Mouse (Mus musculus): Measurements from ENCODE around the gene Grb14. TPM values are rescaled to one million over a fixed set of nuclear protein-coding genes. Genes with fewer than 3 reads are reported as not detected.

Gene Grb14
- total RNA-seq, 1 experiment: 2.4 TPM

DNA sequence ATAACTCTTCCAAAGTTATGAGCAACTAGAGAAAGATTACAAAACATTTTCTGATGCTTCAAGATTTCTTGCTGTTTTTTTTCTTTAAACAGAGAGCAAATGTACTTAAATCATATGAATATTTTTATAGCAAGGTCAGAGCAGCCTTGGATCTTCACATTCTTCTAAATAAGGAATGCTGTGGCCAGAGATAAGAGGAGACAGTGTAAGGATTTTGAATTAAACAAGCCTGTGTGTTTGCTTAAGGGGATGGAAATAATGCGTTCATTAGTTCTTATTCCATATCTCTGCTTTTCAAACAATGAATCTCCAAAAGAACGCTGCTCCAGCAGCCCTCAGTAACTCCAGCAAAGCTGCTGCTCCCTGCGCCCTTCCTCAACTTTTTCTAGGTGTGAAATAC, 63.4 kb downstream of the Grb14 start:
- no peaks in the 10 kb centered on the region for H3K4me1 ChIP-seq (ENCODE audit: control insufficient read depth in 2 of 2, insufficient read depth in 2 of 2, low read length in 2 of 2, poor library complexity in 1 of 2)
- in situ Hi-C loops (cut with MboI; ENCODE audit: low sequenced_read_pairs in 2 of 2, unreplicated experiment in 2 of 2): no loop called here
- TF ChIP-seq ZC3H11A (IDR thresholded peaks at IDR 0.05; ENCODE audit: borderline replicate concordance, low read depth, low read length) (no peak), HCFC1 (IDR thresholded peaks at IDR 0.05; ENCODE audit: borderline replicate concordance, insufficient read depth, low read length) (no peak), MAFK (IDR thresholded peaks at IDR 0.05; ENCODE audit: insufficient read depth, low read depth, low read length) (no peak), CHD2 (IDR thresholded peaks at IDR 0.05; ENCODE audit: low read depth, low read length) (no peak), ZNF384 (IDR thresholded peaks at IDR 0.05; ENCODE audit: low read depth, low read length) (no peak)
- no peak overlapping the region for H3K9ac ChIP-seq (ENCODE audit: insufficient read depth, low read depth, low read length, poor library complexity, severe bottlenecking)
- no peaks in the 10 kb centered on the region for H3K36me3 ChIP-seq (ENCODE audit: control insufficient read depth, insufficient read depth, low read length, poor library complexity, severe bottlenecking)
- no peaks in the 10 kb centered on the region for H3K9me3 ChIP-seq (ENCODE audit: control insufficient read depth, insufficient read depth, low read depth, low read length)
- no peak overlapping the region for H3K4me3 ChIP-seq (ENCODE audit: insufficient read depth in 1 of 2, low read depth in 1 of 2, low read length in 2 of 2, poor library complexity in 1 of 2, severe bottlenecking in 1 of 2)
- H3K27ac ChIP-seq (ENCODE audit: insufficient read depth, low read depth, low read length, poor library complexity, severe bottlenecking): no peak overlapping the region
- no peak for DNase-seq (ENCODE audit: low read depth, low spot score)

DNA sequence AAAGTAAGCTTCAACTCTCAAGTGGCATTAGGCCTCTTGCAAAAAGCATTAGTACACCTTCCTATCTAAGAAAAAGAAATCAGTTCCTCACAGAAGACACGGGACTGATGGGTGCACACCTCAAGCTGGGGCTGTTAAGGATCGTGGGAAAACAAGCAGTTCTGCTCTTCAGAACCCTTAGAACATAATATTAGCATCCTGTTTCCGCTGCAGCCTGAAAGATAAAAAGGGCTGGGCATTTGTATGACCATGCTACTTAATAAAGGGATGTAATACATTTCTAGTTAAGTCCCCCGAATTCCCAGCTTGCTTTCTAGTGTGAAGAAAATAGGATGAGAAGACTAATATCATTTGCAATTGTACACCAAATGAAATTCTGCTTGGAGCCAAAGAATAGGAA, 65.1 kb downstream of the Grb14 start:
- H3K9ac ChIP-seq (ENCODE audit: insufficient read depth, low read depth, low read length, poor library complexity, severe bottlenecking): no peak overlapping the region
- H3K4me1 ChIP-seq (ENCODE audit: control insufficient read depth in 2 of 2, insufficient read depth in 2 of 2, low read length in 2 of 2, poor library complexity in 1 of 2): no peaks in the 10 kb centered on the region
- DNase-seq (ENCODE audit: low read depth, low spot score): no peak
- in situ Hi-C loops (cut with MboI; ENCODE audit: low sequenced_read_pairs in 2 of 2, unreplicated experiment in 2 of 2): no loop called here
- no peaks in the 10 kb centered on the region for H3K36me3 ChIP-seq (ENCODE audit: control insufficient read depth, insufficient read depth, low read length, poor library complexity, severe bottlenecking)
- H3K9me3 ChIP-seq (ENCODE audit: control insufficient read depth, insufficient read depth, low read depth, low read length): no peaks in the 10 kb centered on the region
- TF ChIP-seq CHD2 (IDR thresholded peaks at IDR 0.05; ENCODE audit: low read depth, low read length) (no peak), MAFK (IDR thresholded peaks at IDR 0.05; ENCODE audit: insufficient read depth, low read depth, low read length) (no peak), ZNF384 (IDR thresholded peaks at IDR 0.05; ENCODE audit: low read depth, low read length) (no peak)
- no peak overlapping the region for H3K4me3 ChIP-seq (ENCODE audit: insufficient read depth in 1 of 2, low read depth in 1 of 2, low read length in 2 of 2, poor library complexity in 1 of 2, severe bottlenecking in 1 of 2)
- no peak overlapping the region for H3K27ac ChIP-seq (ENCODE audit: insufficient read depth, low read depth, low read length, poor library complexity, severe bottlenecking)

DNA sequence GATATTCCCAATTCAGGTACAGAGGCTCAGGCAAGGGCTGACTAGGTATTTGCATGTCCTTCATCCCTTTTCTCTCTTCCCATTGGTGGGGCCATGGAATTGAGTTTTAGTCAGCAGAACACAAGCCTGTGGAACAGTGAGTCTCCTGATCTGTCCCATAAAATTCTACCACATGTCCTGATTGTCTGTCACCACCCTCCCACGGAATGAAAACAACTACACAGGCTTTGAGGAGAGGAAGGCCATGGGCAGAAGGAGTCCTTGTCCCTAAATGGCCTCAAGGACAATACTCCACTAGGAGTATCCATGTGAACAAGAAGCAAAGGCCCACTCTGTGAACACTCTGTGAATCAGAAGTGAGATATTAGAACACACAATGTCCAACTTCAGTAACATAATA, 69.3 kb downstream of the Grb14 start:
- in situ Hi-C loops (cut with MboI; ENCODE audit: low sequenced_read_pairs in 2 of 2, unreplicated experiment in 2 of 2): no loop called here
- Histone ChIP-seq H3K27ac (ENCODE audit: insufficient read depth, low read depth, low read length, poor library complexity, severe bottlenecking) (no peak overlapping the region), H3K36me3 (ENCODE audit: control insufficient read depth, insufficient read depth, low read length, poor library complexity, severe bottlenecking) (no peaks in the 10 kb centered on the region), H3K4me1 (ENCODE audit: control insufficient read depth in 2 of 2, insufficient read depth in 2 of 2, low read length in 2 of 2, poor library complexity in 1 of 2) (no peaks in the 10 kb centered on the region), H3K9me3 (ENCODE audit: control insufficient read depth, insufficient read depth, low read depth, low read length) (no peaks in the 10 kb centered on the region), H3K9ac (ENCODE audit: insufficient read depth, low read depth, low read length, poor library complexity, severe bottlenecking) (no peak overlapping the region), H3K4me3 (ENCODE audit: insufficient read depth in 1 of 2, low read depth in 1 of 2, low read length in 2 of 2, poor library complexity in 1 of 2, severe bottlenecking in 1 of 2) (no peak overlapping the region)
- no peak for TF ChIP-seq MAFK (IDR thresholded peaks at IDR 0.05; ENCODE audit: insufficient read depth, low read depth, low read length)
- TF ChIP-seq ZNF384 (IDR thresholded peaks at IDR 0.05; ENCODE audit: low read depth, low read length): no peak
- TF ChIP-seq ZC3H11A (IDR thresholded peaks at IDR 0.05; ENCODE audit: borderline replicate concordance, low read depth, low read length): no peak
- TF ChIP-seq CHD2 (IDR thresholded peaks at IDR 0.05; ENCODE audit: low read depth, low read length): no peak
- no peak for TF ChIP-seq HCFC1 (IDR thresholded peaks at IDR 0.05; ENCODE audit: borderline replicate concordance, insufficient read depth, low read length)
- DNase-seq (ENCODE audit: low read depth, low spot score): no peak

DNA sequence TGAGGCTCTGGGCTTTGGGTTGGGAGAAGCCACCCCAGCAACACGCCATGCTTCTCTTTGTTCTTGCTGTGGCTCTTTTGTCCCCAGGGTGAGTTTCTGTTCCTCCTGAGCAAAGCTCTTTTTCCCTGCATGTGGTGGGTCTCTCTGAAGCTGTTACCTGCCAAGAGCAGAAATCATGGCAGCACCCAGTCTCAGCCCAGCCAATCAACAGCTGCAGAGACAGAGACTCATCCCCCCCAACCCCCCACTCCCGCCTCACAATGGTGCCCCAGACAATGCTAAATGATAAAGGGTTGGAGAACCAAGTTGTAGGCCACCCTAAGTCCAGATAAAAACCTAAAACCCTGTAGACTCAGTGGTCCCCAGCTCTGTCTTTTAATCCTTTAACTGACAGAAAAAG, 75.6 kb downstream of the Grb14 start:
- no peak for DNase-seq (ENCODE audit: low read depth, low spot score)
- no peak for TF ChIP-seq ZNF384 (IDR thresholded peaks at IDR 0.05; ENCODE audit: low read depth, low read length)
- H3K4me1 ChIP-seq (ENCODE audit: control insufficient read depth in 2 of 2, insufficient read depth in 2 of 2, low read length in 2 of 2, poor library complexity in 1 of 2): no peaks in the 10 kb centered on the region
- no peaks in the 10 kb centered on the region for H3K9me3 ChIP-seq (ENCODE audit: control insufficient read depth, insufficient read depth, low read depth, low read length)
- no peak overlapping the region for H3K27ac ChIP-seq (ENCODE audit: insufficient read depth, low read depth, low read length, poor library complexity, severe bottlenecking)
- H3K36me3 ChIP-seq (ENCODE audit: control insufficient read depth, insufficient read depth, low read length, poor library complexity, severe bottlenecking): no peaks in the 10 kb centered on the region
- in situ Hi-C loops (cut with MboI; ENCODE audit: low sequenced_read_pairs in 2 of 2, unreplicated experiment in 2 of 2): no loop called here
- no peak overlapping the region for H3K4me3 ChIP-seq (ENCODE audit: insufficient read depth in 1 of 2, low read depth in 1 of 2, low read length in 2 of 2, poor library complexity in 1 of 2, severe bottlenecking in 1 of 2)
- no peak overlapping the region for H3K9ac ChIP-seq (ENCODE audit: insufficient read depth, low read depth, low read length, poor library complexity, severe bottlenecking)

DNA sequence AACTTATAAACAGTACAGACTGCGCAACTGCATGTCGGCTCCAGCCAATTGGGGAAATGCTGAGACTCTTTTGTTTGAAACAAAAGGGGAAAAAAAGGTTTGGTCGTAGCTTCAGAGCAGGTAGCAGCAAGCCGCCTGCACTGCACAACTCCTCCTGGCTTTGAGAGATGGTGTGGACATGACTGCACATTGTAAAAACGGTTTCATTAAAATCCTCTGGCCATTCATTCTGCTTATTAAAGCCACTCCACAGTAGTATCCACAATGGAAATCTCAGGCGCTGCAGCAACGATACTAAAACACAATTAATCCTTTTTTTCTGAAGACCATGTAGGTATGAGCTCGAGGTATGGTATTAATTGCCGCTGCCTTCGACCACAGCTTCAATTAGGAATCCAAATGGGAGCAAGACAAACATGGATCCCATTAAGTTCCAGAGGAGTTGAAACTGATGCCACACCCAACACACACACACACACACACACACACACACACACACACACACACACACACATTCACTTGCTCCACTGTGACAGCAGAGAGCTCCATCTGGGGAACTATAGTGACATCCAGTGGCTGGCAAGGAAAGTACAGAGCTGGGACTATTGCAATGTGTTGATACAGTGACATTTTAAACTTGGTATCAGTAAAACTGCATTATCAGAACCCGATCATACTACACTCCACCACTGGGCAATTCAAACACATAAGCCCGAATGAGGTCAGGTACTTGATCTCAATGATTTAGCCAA, 76.2 kb downstream of the Grb14 start:
- in situ Hi-C loops (cut with MboI; ENCODE audit: low sequenced_read_pairs in 2 of 2, unreplicated experiment in 2 of 2): no loop called here
- TF ChIP-seq MAFK (IDR thresholded peaks at IDR 0.05; ENCODE audit: insufficient read depth, low read depth, low read length) (no peak), HCFC1 (IDR thresholded peaks at IDR 0.05; ENCODE audit: borderline replicate concordance, insufficient read depth, low read length) (no peak)
- Histone ChIP-seq H3K4me1 (ENCODE audit: control insufficient read depth in 2 of 2, insufficient read depth in 2 of 2, low read length in 2 of 2, poor library complexity in 1 of 2) (no peaks in the 10 kb centered on the region), H3K4me3 (ENCODE audit: insufficient read depth in 1 of 2, low read depth in 1 of 2, low read length in 2 of 2, poor library complexity in 1 of 2, severe bottlenecking in 1 of 2) (no peak overlapping the region), H3K9me3 (ENCODE audit: control insufficient read depth, insufficient read depth, low read depth, low read length) (no peaks in the 10 kb centered on the region), H3K36me3 (ENCODE audit: control insufficient read depth, insufficient read depth, low read length, poor library complexity, severe bottlenecking) (no peaks in the 10 kb centered on the region), H3K27ac (ENCODE audit: insufficient read depth, low read depth, low read length, poor library complexity, severe bottlenecking) (no peak overlapping the region), H3K9ac (ENCODE audit: insufficient read depth, low read depth, low read length, poor library complexity, severe bottlenecking) (no peak overlapping the region)
- peak; percentile 29 for DNase-seq (ENCODE audit: low read depth, low spot score)

All from ES-E14 (cell line).